Mouse (Mus musculus) CD8-positive naive resting alpha-beta T cell, adult 2 months (primary cell): Measurements from ENCODE around the gene Ror1.

Experiments used
- DNase-seq, 2 experiments: peaks; one replicate each; pipeline ENCODE4 v3.0.0; 2022; ENCODE audit warnings: low read depth in 2 of 2, low spot score in 2 of 2

Ror1 gene

DNA sequence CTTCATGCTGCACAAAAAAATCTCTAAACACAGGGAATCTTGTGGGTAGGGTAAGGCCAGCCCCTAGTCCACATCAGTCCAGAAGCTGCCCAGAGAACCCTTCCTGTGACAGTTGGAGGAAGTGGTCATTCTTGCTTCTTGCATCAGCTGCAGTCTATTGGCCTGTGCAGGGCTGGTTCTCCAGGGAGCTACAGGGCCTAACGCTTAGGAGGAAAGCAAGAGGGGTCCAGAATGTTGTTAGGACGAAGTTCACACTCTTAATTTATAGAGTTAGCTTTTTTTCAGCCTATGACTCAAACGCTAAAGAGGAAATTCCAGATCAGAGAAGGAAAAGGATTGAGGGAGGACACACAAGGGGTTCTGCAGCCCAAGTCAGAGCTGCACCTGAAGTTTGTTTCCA is 351.3 kb downstream of the Ror1 start:
- no peak for DNase-seq

DNA sequence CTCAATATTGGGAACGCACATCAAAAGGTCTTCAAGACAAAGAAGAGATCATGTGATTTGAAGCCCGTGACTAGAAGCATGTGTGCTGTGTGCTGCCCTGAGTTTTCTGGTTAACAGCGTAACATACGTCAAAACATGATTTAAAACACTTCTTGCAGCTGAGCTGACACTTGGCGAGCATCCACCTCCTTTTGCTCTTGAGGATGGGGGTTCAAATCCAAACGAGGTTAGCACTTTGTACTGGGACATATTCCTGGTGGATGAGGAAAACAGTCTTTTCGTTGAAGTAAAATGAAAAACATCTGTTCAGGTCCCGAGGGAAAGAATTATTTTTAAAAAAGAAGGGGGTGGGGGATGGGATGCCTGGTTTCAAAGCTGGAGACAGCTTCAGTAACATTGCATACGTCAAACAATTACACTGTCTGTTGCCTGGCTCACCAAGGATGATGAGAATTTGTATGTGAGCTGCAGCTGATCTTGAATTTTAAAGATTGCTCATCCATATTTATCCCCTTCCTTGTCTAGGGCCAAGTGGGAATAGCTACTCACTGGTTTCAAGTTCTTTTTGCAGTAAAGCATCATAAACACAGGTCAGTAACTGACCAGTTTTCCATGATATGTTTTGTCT is 367.0 kb downstream of the Ror1 start:
- DNase-seq: no peak

DNA sequence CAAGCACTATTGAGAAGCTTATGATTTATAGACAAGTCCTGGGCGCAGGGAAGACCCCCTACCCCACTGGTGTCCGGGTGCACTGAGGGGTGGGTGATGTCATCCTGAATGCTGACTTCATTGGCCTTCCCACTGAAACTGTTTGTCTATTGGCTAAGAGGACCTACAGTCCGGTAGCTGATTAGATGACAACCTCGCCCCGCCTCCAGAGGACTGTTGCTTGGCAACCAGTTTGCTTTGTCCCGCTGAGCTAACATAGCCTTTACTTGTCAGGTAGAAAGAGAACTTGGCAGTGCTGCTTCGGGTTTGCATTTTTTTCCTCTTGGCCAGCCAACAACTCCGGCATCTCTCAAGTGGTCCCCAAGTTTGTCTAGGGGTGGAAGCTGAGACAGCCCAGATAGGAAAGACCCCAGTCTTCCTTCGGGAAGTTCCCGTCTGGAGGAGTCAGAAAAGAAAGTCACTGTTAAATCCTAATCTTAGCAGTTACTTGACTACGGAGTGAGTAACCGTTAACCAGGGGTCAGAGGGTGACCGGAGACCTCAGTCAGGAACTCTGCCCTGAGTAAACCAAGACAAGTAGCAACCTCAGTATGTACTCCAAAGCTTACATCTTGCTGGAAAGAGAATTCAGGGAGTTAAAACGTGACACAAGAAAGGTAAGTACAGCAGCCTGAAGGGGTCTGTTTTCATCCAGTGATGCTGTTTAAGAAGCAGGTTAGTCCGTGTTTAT is 383.2 kb downstream of the Ror1 start, which contains the start of gene Ube2u:
Ube2u (plus strand) TSS at position 258 of the 730 bp plus-strand sequence.
- no peak for DNase-seq

DNA sequence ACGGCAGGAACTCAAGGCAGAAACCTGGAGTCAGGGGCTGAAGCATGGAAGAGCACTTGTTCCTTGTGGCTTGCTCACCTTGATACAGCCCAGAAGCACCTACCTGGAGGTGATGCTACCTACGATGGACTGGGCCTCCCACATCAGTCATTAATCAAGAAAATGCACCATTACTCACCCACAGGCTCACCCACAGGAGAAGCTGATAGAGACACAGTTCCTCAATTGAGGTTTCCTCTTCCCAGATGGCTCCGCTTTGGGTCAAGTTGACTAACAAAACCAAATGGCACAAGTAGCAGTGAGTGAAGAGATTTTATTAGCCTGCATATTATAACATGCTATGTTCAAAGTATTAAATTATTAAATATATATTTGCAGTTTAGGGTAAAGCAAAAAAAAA is 392.9 kb downstream of the Ror1 start:
- DNase-seq: no peak
